Mouse (Mus musculus): Measurements from ENCODE around the gene Zfp367.

Zfp367 gene

GRCm38 (mm10) chr13:64153751-64154267 lies 807 bp upstream of the Zfp367 start:
- DNase-seq: peak; percentile 89

GRCm38 (mm10) chr13:64152671-64153082 lies 325 bp downstream of the Zfp367 start:
- no peak for DNase-seq

- DNase-seq: peak; percentile 90 to 96
These were observed 747 bp downstream of the Zfp367 start for GRCm38 (mm10) chr13:64152241-64152669.

- no peak for DNase-seq
These were observed 2.9 kb downstream of the Zfp367 start for GRCm38 (mm10) chr13:64150121-64150520.

- peak; percentile 74 to 80 for DNase-seq
These were observed 23.2 kb downstream of the Zfp367 start for GRCm38 (mm10) chr13:64129616-64130375.

GRCm38 (mm10) chr13:64128858-64129615 lies 24.0 kb downstream of the Zfp367 start, which contains the start of gene Slc35d2:
Gene Slc35d2, minus strand, starts transcription at chr13:64129368.
- peak; percentile 76 to 93 for DNase-seq

- DNase-seq: no peak
These were observed 26.7 kb downstream of the Zfp367 start for GRCm38 (mm10) chr13:64126316-64126715.

GRCm38 (mm10) chr13:64124886-64125285 lies 28.1 kb downstream of the Zfp367 start:
- DNase-seq: peak; percentile 26 to 42

- DNase-seq: peak; percentile 34 to 54
These were observed 29.4 kb downstream of the Zfp367 start for GRCm38 (mm10) chr13:64123491-64124188.

- no peak for DNase-seq
These were observed 32.2 kb downstream of the Zfp367 start for GRCm38 (mm10) chr13:64120760-64121159.

GRCm38 (mm10) chr13:64117442-64117841 lies 35.6 kb downstream of the Zfp367 start:
- DNase-seq: no peak

- no peak for DNase-seq
These were observed 42.6 kb downstream of the Zfp367 start for GRCm38 (mm10) chr13:64110421-64110820.

GRCm38 (mm10) chr13:64108381-64108850 lies 44.6 kb downstream of the Zfp367 start:
- no peak for DNase-seq

- DNase-seq: peak in 1 of 2 experiments; percentile 22
These were observed 45.5 kb downstream of the Zfp367 start for GRCm38 (mm10) chr13:64107535-64107934.

GRCm38 (mm10) chr13:64107105-64107504 lies 45.9 kb downstream of the Zfp367 start:
- no peak for DNase-seq

GRCm38 (mm10) chr13:64105690-64106089 lies 47.3 kb downstream of the Zfp367 start:
- peak; percentile 57 to 81 for DNase-seq

GRCm38 (mm10) chr13:64100186-64100585 lies 52.8 kb downstream of the Zfp367 start:
- DNase-seq: peak; percentile 39 to 72

GRCm38 (mm10) chr13:64098992-64099391 lies 54.0 kb downstream of the Zfp367 start:
- peak; percentile 24 to 72 for DNase-seq

- peak; percentile 62 to 87 for DNase-seq
These were observed 59.7 kb downstream of the Zfp367 start for GRCm38 (mm10) chr13:64093341-64093740.

- no peak for DNase-seq
These were observed 60.2 kb downstream of the Zfp367 start for GRCm38 (mm10) chr13:64092752-64093151.

- no peak for DNase-seq
These were observed 60.9 kb downstream of the Zfp367 start for GRCm38 (mm10) chr13:64092141-64092540.

GRCm38 (mm10) chr13:64091006-64091405 lies 62.0 kb downstream of the Zfp367 start:
- DNase-seq: no peak

- DNase-seq: no peak
These were observed 62.7 kb downstream of the Zfp367 start for GRCm38 (mm10) chr13:64090278-64090677.
